Mouse (Mus musculus) heart, postnatal 0 days (tissue): ENCODE data around the gene Rnf5.

Source experiments
- CTCF ChIP-seq: IDR thresholded peaks from 2 replicates; pipeline ENCODE4 v1.5.1; 2016; ENCODE audit warnings: antibody characterized with exemption, control low read depth, low read depth
- EP300 ChIP-seq: IDR thresholded peaks from 2 replicates; pipeline ENCODE4 v1.6.1; 2016; ENCODE audit warnings: antibody characterized with exemption, low read depth

GRCm38 (mm10) chr17:34587423-34587811 is 16.1 kb downstream of the Rnf5 start:
- no peak for TF ChIP-seq CTCF
- TF ChIP-seq EP300: no peak
